Mouse (Mus musculus): ENCODE results near the gene Dgat2.

GRCm38 (mm10) chr7:99213686-99214085, 31.2 kb upstream of the Dgat2 start:
- TF ChIP-seq CTCF (IDR thresholded peaks at IDR 0.05; ENCODE audit: extremely low read depth, insufficient read length, insufficient replicate concordance, low read depth, low read length) (no peak), POLR2A (IDR thresholded peaks at IDR 0.05; ENCODE audit: low read depth, low read length) (no peak)

All from small intestine, adult 2 months (tissue).